In genomic region chr6:6875136-6875535, GRCm38 (mm10) we compare ENCODE assay signal across 16 mouse cellular contexts. TPM values are rescaled to one million over a fixed set of nuclear protein-coding genes. Genes with fewer than 3 reads are reported as not detected.
DNase-seq lines count a peak whose midpoint lies in the region; ATAC-seq and TF ChIP-seq lines count a peak whose summit lies in the region.
"Had no signal": no experiment of that assay in that cellular context is flagged by ENCODE, and none has a peak within 500 bp of the region (broad histone marks: within the 10 kb centered on the region; RNA-seq: fewer than 3 reads in every experiment).

No protein-coding gene starts in this region.

- H3K4me1 ChIP-seq in limb, embryonic 11.5 days (ENCODE audit: control insufficient read depth, insufficient read depth, low read length), result peaks cover 3% of the 10 kb centered on the region; the same call in 1 of the 2 replicates
- peaks cover 36% of the 10 kb centered on the region for H3K4me1 ChIP-seq in limb, embryonic 10.5 days
- H3K4me1 ChIP-seq in embryonic facial prominence, embryonic 13.5 days, result peaks cover 49% of the 10 kb centered on the region
- H3K4me1 ChIP-seq in limb, embryonic 13.5 days, result peaks cover 35% of the 10 kb centered on the region

- H3K9me3 ChIP-seq in limb, embryonic 11.5 days (ENCODE audit: control insufficient read depth, low read length), result no peaks in the 10 kb centered on the region
- H3K9me3 ChIP-seq in limb, embryonic 10.5 days (replicated peaks), result no peaks in the 10 kb centered on the region
- H3K9me3 ChIP-seq in embryonic facial prominence, embryonic 13.5 days, result no peaks in the 10 kb centered on the region
- no peaks in the 10 kb centered on the region for H3K9me3 ChIP-seq in limb, embryonic 13.5 days
- H3K9me3 ChIP-seq: heart, embryonic 15.5 days; lung, embryonic 15.5 days had no signal

- 0% methylated on average over 11 of the region's 11 CpGs for WGBS in limb, embryonic 11.5 days
- 1% methylated on average over 11 of the region's 11 CpGs for WGBS in limb, embryonic 10.5 days
- WGBS in embryonic facial prominence, embryonic 13.5 days, result 5% methylated on average over 11 of the region's 11 CpGs
- 5% methylated on average over 11 of the region's 11 CpGs for WGBS in limb, embryonic 13.5 days

- no peak overlapping the region for H3K4me3 ChIP-seq in limb, embryonic 11.5 days (ENCODE audit: low read depth, low read length)
- no peak overlapping the region for H3K4me3 ChIP-seq in limb, embryonic 10.5 days
- peak overlapping the region; percentile 27 for H3K4me3 ChIP-seq in embryonic facial prominence, embryonic 13.5 days
- peak overlapping the region; percentile 22; the same call in 1 of the 2 replicates for H3K4me3 ChIP-seq in limb, embryonic 13.5 days
- no peak overlapping the region for H3K4me3 ChIP-seq in layer of hippocampus, adult 2 months
- H3K4me3 ChIP-seq: lung, embryonic 15.5 days had no signal

- H3K9ac ChIP-seq in limb, embryonic 11.5 days (ENCODE audit: low read length), result no peak overlapping the region
- H3K9ac ChIP-seq in embryonic facial prominence, embryonic 13.5 days, result peak overlapping the region; percentile 62; the same call in 1 of the 2 replicates
- no peak overlapping the region for H3K9ac ChIP-seq in limb, embryonic 13.5 days
- H3K9ac ChIP-seq: heart, embryonic 15.5 days; lung, embryonic 15.5 days had no signal

- ATAC-seq in limb, embryonic 11.5 days (ENCODE audit: insufficient number of reproducible peaks, low FRiP score, low TSS enrichment, low read depth), result no peak
- no peak for ATAC-seq in embryonic facial prominence, embryonic 13.5 days (ENCODE audit: insufficient number of reproducible peaks, insufficient read depth, low FRiP score, low TSS enrichment, low read depth)
- ATAC-seq in limb, embryonic 13.5 days (ENCODE audit: low FRiP score, low read depth), result no peak
- ATAC-seq: inflammation-experienced regulatory T-cells, adult 6 months had no signal

- H3K4me2 ChIP-seq in limb, embryonic 11.5 days (ENCODE audit: low read depth, severe bottlenecking), result no peak overlapping the region
- peak overlapping the region; percentile 78 for H3K4me2 ChIP-seq in embryonic facial prominence, embryonic 13.5 days
- peak overlapping the region; percentile 51 for H3K4me2 ChIP-seq in limb, embryonic 13.5 days (replicated peaks)
- H3K4me2 ChIP-seq: heart, embryonic 15.5 days; lung, embryonic 15.5 days had no signal

- intact Hi-C loops in gastrocnemius, postnatal 36 days (cut with DNase I), result no loop called here

- no peak for TF ChIP-seq CTCF in layer of hippocampus, adult 2 months (conservative IDR thresholded peaks at IDR 0.05)

- peak; percentile 56 for DNase-seq in limb, embryonic 11.5 days (ENCODE audit: low spot score)
- no peak for DNase-seq in limb, embryonic 10.5 days (ENCODE audit: low spot score)
- DNase-seq in retina, embryonic 14.5 days (ENCODE audit: low spot score), result peak; percentile 21
- DNase-seq in left cerebral cortex, adult 18-20 months (ENCODE audit: low spot score in 2 of 2), result no peak
- DNase-seq in layer of hippocampus, adult 2 months (ENCODE audit: low spot score in 2 of 2), result no peak
- DNase-seq in gastrocnemius, postnatal 36 days, result no peak
- DNase-seq: cerebellum, adult 11-12 months; left cerebral cortex, postnatal 4 days had no signal

- no peaks in the 10 kb centered on the region for H3K36me3 ChIP-seq in limb, embryonic 11.5 days (ENCODE audit: control insufficient read depth, insufficient read depth, low read length)
- no peaks in the 10 kb centered on the region for H3K36me3 ChIP-seq in limb, embryonic 10.5 days
- H3K36me3 ChIP-seq in embryonic facial prominence, embryonic 13.5 days, result 0 out of 2 replicates have a peak, but pooled peaks cover 3% of the 10 kb centered on the region
- no peaks in the 10 kb centered on the region for H3K36me3 ChIP-seq in limb, embryonic 13.5 days
- H3K36me3 ChIP-seq: heart, embryonic 15.5 days; lung, embryonic 15.5 days had no signal

- peaks cover 92% of the 10 kb centered on the region for H3K27me3 ChIP-seq in limb, embryonic 11.5 days (ENCODE audit: control insufficient read depth, insufficient read depth, low read length)
- peaks cover 100% of the 10 kb centered on the region for H3K27me3 ChIP-seq in limb, embryonic 10.5 days (ENCODE audit: low read depth, poor library complexity, severe bottlenecking)
- H3K27me3 ChIP-seq in embryonic facial prominence, embryonic 13.5 days, result peaks cover 100% of the 10 kb centered on the region
- H3K27me3 ChIP-seq in limb, embryonic 13.5 days, result peaks cover 98% of the 10 kb centered on the region
- H3K27me3 ChIP-seq: CH12.LX had no signal

- H3K27ac ChIP-seq in limb, embryonic 11.5 days (replicated peaks; ENCODE audit: low read depth, low read length), result no peak overlapping the region
- no peak overlapping the region for H3K27ac ChIP-seq in limb, embryonic 10.5 days
- peak overlapping the region; percentile 85 for H3K27ac ChIP-seq in embryonic facial prominence, embryonic 13.5 days
- no peak overlapping the region for H3K27ac ChIP-seq in limb, embryonic 13.5 days
- H3K27ac ChIP-seq in layer of hippocampus, adult 2 months, result no peak overlapping the region
- H3K27ac ChIP-seq: heart, embryonic 15.5 days; lung, embryonic 15.5 days had no signal

RNA-seq across cellular contexts. Expression of gene Dlx5, which starts 6.7 kb away (rescaled TPM):
- 15.5 and 16.3 TPM in 2 replicates for polyA plus RNA-seq in limb, embryonic 11.5 days (2014; fragmentation: Nextera tagmentation; extraction: Ambion mirVana)
- 9.3 and 10.8 TPM in 2 replicates for polyA plus RNA-seq in limb, embryonic 10.5 days (2016; fragmentation: Nextera tagmentation; extraction: Ambion mirVana)
- 44.3 and 54.9 TPM in 2 replicates for polyA plus RNA-seq in embryonic facial prominence, embryonic 13.5 days (2015; fragmentation: Nextera tagmentation; extraction: Ambion mirVana)
- 30.7 and 41.3 TPM in 2 replicates for polyA plus RNA-seq in limb, embryonic 13.5 days (2015; fragmentation: Nextera tagmentation; extraction: Ambion mirVana)
- 1 to 10 TPM; 8.5 to 8.9 TPM for total RNA-seq in left cerebral cortex, adult 18-20 months (2021)
- 1 to 10 TPM; 4.3 to 6.1 TPM for total RNA-seq in layer of hippocampus, adult 2 months (2021)
- total RNA-seq in gastrocnemius, postnatal 36 days (2021), result not detected
- total RNA-seq: CH12.LX; gastrocnemius, adult 18-20 months had no signal
- polyA plus RNA-seq: inflammation-experienced regulatory T-cells, adult 6 months; spleen, adult 2 months had no signal

RNA-seq across cellular contexts. Expression of gene Dlx6, which starts 12.0 kb away (rescaled TPM):
- 0.36 and 0.89 TPM in 2 replicates for polyA plus RNA-seq in limb, embryonic 11.5 days (2014; fragmentation: Nextera tagmentation; extraction: Ambion mirVana)
- polyA plus RNA-seq in limb, embryonic 10.5 days (2016; fragmentation: Nextera tagmentation; extraction: Ambion mirVana), result 0.41 and 0.60 TPM in 2 replicates
- polyA plus RNA-seq in embryonic facial prominence, embryonic 13.5 days (2015; fragmentation: Nextera tagmentation; extraction: Ambion mirVana), result 4.6 and 5.1 TPM in 2 replicates
- polyA plus RNA-seq in limb, embryonic 13.5 days (2015; fragmentation: Nextera tagmentation; extraction: Ambion mirVana), result 1.5 and 2.7 TPM in 2 replicates
- total RNA-seq in left cerebral cortex, adult 18-20 months (2021), result 10 to 100 TPM; 12.7 to 12.8 TPM
- 1 to 10 TPM; 7.5 to 8.5 TPM for total RNA-seq in layer of hippocampus, adult 2 months (2021)
- not detected for total RNA-seq in gastrocnemius, postnatal 36 days (2021)
- total RNA-seq: CH12.LX; gastrocnemius, adult 18-20 months had no signal
- polyA plus RNA-seq: inflammation-experienced regulatory T-cells, adult 6 months; lung, embryonic 15.5 days; spleen, adult 2 months had no signal

Comparison
In these comparisons a context has a peak if more than half of its experiments do, and no peak if none do; other contexts are left out.
1. DNase-seq: peak in limb, embryonic 11.5 days (single experiment) and retina, embryonic 14.5 days (single experiment); none in limb, embryonic 10.5 days (single experiment), left cerebral cortex, adult 18-20 months (0 of 2), layer of hippocampus, adult 2 months (0 of 2) and gastrocnemius, postnatal 36 days (0 of 2).
2. H3K4me3 ChIP-seq: peak in embryonic facial prominence, embryonic 13.5 days (single experiment) and limb, embryonic 13.5 days (single experiment); none in limb, embryonic 11.5 days (single experiment), limb, embryonic 10.5 days (single experiment) and layer of hippocampus, adult 2 months (single experiment).